Mouse (Mus musculus): ENCODE measurements around the gene Fcgrt. TPM values are rescaled to one million over a fixed set of nuclear protein-coding genes. Genes with fewer than 3 reads are reported as not detected.

Fcgrt gene
- polyA plus RNA-seq, 1 experiment from 2014 or later, result 56.4 TPM

DNA sequence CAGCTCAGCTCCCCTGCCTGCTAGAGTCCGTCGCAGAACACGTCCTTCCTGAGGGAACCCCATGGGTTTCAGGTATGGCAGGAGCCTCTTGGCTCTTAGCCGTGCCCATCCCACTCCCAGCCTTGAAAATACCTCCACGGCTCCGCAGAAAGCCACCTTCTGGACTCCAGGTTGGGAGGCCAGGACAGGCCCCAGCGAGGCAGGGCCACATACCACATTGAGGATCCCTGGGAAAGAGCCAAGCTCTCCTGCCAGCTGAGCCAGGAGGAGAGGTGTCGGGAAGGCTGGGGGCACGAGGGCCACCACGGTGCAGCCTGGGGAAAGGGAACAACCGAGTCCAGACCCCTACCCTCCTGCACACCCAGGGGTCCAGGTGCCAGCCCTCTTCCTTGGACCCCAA is 43.6 kb upstream of the Fcgrt start:
- no peak for TF ChIP-seq CTCF (IDR thresholded peaks at IDR 0.05; ENCODE audit: low read depth)
- Histone ChIP-seq H3K9ac (no peak overlapping the region), H3K27me3 (ENCODE audit: insufficient read depth, low read length) (no peaks in the 10 kb centered on the region), H3K4me2 (no peak overlapping the region), H3K9me3 (ENCODE audit: low read depth, low read length) (no peaks in the 10 kb centered on the region), H3K4me3 (ENCODE audit: low read depth, low read length) (no peak overlapping the region), H3K4me1 (ENCODE audit: insufficient read depth) (peaks cover 19% of the 10 kb centered on the region), H3K36me3 (ENCODE audit: insufficient read depth) (peaks cover 53% of the 10 kb centered on the region; the same call in 1 of the 2 replicates), H3K27ac (ENCODE audit: low read depth) (no peak overlapping the region)
- DNase-seq (no peak), ATAC-seq (ENCODE audit: insufficient read depth) (no peak)
- 90% methylated on average over 11 of the region's 11 CpGs for WGBS

DNA sequence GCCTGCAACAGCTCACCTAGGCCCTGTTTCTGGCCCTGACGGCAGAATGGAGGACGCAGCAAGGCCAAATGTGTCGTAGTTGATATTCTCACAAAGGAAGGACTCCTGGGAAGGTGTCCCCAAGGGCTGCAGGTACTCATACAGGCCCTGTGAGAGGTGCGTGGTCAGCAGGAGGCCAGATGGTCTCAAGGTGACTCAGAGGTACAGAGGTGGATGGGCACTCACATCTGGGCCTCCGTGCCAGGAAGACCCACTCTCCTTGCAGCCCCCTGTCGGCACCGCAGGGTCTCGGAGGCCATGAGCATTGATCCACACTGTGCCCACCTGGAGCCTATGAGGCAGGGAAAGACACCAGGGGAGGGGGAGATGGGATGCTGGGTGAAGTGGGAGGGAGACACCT is 41.8 kb upstream of the Fcgrt start:
- Histone ChIP-seq H3K9me3 (ENCODE audit: low read depth, low read length) (no peaks in the 10 kb centered on the region), H3K27me3 (ENCODE audit: insufficient read depth, low read length) (no peaks in the 10 kb centered on the region), H3K9ac (no peak overlapping the region), H3K4me2 (no peak overlapping the region), H3K4me1 (ENCODE audit: insufficient read depth) (peaks cover 7% of the 10 kb centered on the region), H3K4me3 (ENCODE audit: low read depth, low read length) (no peak overlapping the region), H3K27ac (ENCODE audit: low read depth) (no peak overlapping the region), H3K36me3 (ENCODE audit: insufficient read depth) (peaks cover 64% of the 10 kb centered on the region; the same call in 1 of the 2 replicates)
- no peak for TF ChIP-seq CTCF (IDR thresholded peaks at IDR 0.05; ENCODE audit: low read depth)
- no peak for DNase-seq
- WGBS, result 92% methylated on average over 8 of the region's 8 CpGs
- no peak for ATAC-seq (ENCODE audit: insufficient read depth)

- 78% methylated on average over 13 of the region's 13 CpGs for WGBS
- Histone ChIP-seq H3K36me3 (ENCODE audit: insufficient read depth) (peaks cover 64% of the 10 kb centered on the region; the same call in 1 of the 2 replicates), H3K27ac (ENCODE audit: low read depth) (no peak overlapping the region), H3K9ac (no peak overlapping the region), H3K27me3 (ENCODE audit: insufficient read depth, low read length) (no peaks in the 10 kb centered on the region), H3K4me2 (no peak overlapping the region), H3K9me3 (ENCODE audit: low read depth, low read length) (no peaks in the 10 kb centered on the region), H3K4me1 (ENCODE audit: insufficient read depth) (no peaks in the 10 kb centered on the region), H3K4me3 (ENCODE audit: low read depth, low read length) (no peak overlapping the region)
- no peak for ATAC-seq (ENCODE audit: insufficient read depth)
- DNase-seq, result no peak
- TF ChIP-seq CTCF (IDR thresholded peaks at IDR 0.05; ENCODE audit: low read depth), result no peak
Observed at GRCm38 (mm10) chr7:45144368-45145174, 40.9 kb upstream of the Fcgrt start.

DNA sequence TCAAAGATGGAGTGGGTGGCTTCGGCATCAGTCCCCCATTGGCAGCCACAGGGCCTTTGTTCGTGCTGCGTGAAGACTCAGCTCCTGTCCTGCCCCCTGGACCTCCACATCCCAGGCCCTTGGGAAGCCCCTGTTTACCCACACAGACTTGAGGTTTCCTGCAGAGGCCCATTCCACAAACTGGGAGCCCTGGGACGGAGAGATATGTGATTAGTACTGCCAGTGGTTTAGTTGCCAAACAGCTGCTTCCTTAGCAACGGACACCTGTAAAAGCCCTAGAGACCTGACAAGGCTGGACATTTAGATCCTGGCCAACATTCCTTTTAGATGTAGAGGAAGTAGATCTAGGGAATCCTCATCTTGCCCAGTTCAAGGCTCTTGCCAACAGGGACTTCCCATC is 38.3 kb upstream of the Fcgrt start:
- DNase-seq, result no peak
- no peaks in the 10 kb centered on the region for H3K27me3 ChIP-seq (ENCODE audit: insufficient read depth, low read length)
- ATAC-seq (ENCODE audit: insufficient read depth), result no peak
- H3K27ac ChIP-seq (ENCODE audit: low read depth), result no peak overlapping the region
- TF ChIP-seq CTCF (IDR thresholded peaks at IDR 0.05; ENCODE audit: low read depth), result no peak
- no peaks in the 10 kb centered on the region for H3K4me1 ChIP-seq (ENCODE audit: insufficient read depth)
- H3K4me3 ChIP-seq (ENCODE audit: low read depth, low read length), result no peak overlapping the region
- H3K36me3 ChIP-seq (ENCODE audit: insufficient read depth), result peaks cover 48% of the 10 kb centered on the region; the same call in 1 of the 2 replicates
- no peaks in the 10 kb centered on the region for H3K9me3 ChIP-seq (ENCODE audit: low read depth, low read length)
- no peak overlapping the region for H3K9ac ChIP-seq
- no peak overlapping the region for H3K4me2 ChIP-seq
- WGBS, result 83% methylated on average over 5 of the region's 5 CpGs

- no peak overlapping the region for H3K27ac ChIP-seq (ENCODE audit: low read depth)
- H3K4me1 ChIP-seq (ENCODE audit: insufficient read depth), result no peaks in the 10 kb centered on the region
- ATAC-seq (ENCODE audit: insufficient read depth), result no peak
- no peak overlapping the region for H3K4me2 ChIP-seq
- H3K36me3 ChIP-seq (ENCODE audit: insufficient read depth), result peaks cover 46% of the 10 kb centered on the region; the same call in 1 of the 2 replicates
- no peak for TF ChIP-seq CTCF (IDR thresholded peaks at IDR 0.05; ENCODE audit: low read depth)
- no peak overlapping the region for H3K9ac ChIP-seq
- no peak for DNase-seq
- H3K4me3 ChIP-seq (ENCODE audit: low read depth, low read length), result no peak overlapping the region
- H3K9me3 ChIP-seq (ENCODE audit: low read depth, low read length), result no peaks in the 10 kb centered on the region
- 83% methylated on average over 3 of the region's 3 CpGs for WGBS
- H3K27me3 ChIP-seq (ENCODE audit: insufficient read depth, low read length), result no peaks in the 10 kb centered on the region
Observed at GRCm38 (mm10) chr7:45141319-45141718, 37.7 kb upstream of the Fcgrt start.

- Histone ChIP-seq H3K27ac (ENCODE audit: low read depth) (no peak overlapping the region), H3K9ac (no peak overlapping the region), H3K4me3 (ENCODE audit: low read depth, low read length) (no peak overlapping the region), H3K36me3 (ENCODE audit: insufficient read depth) (peaks cover 34% of the 10 kb centered on the region; the same call in 1 of the 2 replicates), H3K4me2 (no peak overlapping the region), H3K27me3 (ENCODE audit: insufficient read depth, low read length) (peaks cover 2% of the 10 kb centered on the region; the same call in 1 of the 2 replicates), H3K4me1 (ENCODE audit: insufficient read depth) (no peaks in the 10 kb centered on the region), H3K9me3 (ENCODE audit: low read depth, low read length) (no peaks in the 10 kb centered on the region)
- WGBS, result 68% methylated on average over 8 of the region's 8 CpGs
- TF ChIP-seq CTCF (IDR thresholded peaks at IDR 0.05; ENCODE audit: low read depth), result no peak
- no peak for DNase-seq
- ATAC-seq (ENCODE audit: insufficient read depth), result no peak
Observed at GRCm38 (mm10) chr7:45139904-45140723, 36.5 kb upstream of the Fcgrt start.

- Histone ChIP-seq H3K9ac (no peak overlapping the region), H3K4me2 (no peak overlapping the region), H3K9me3 (ENCODE audit: low read depth, low read length) (no peaks in the 10 kb centered on the region), H3K36me3 (ENCODE audit: insufficient read depth) (peaks cover 22% of the 10 kb centered on the region; the same call in 1 of the 2 replicates), H3K4me3 (ENCODE audit: low read depth, low read length) (no peak overlapping the region), H3K4me1 (ENCODE audit: insufficient read depth) (no peaks in the 10 kb centered on the region), H3K27ac (ENCODE audit: low read depth) (no peak overlapping the region), H3K27me3 (ENCODE audit: insufficient read depth, low read length) (peaks cover 4% of the 10 kb centered on the region; the same call in 1 of the 2 replicates)
- TF ChIP-seq CTCF (IDR thresholded peaks at IDR 0.05; ENCODE audit: low read depth), result no peak
- WGBS, result 93% methylated on average over 1 of the region's 1 CpGs
- ATAC-seq (ENCODE audit: insufficient read depth) (no peak), DNase-seq (no peak)
Observed at GRCm38 (mm10) chr7:45138403-45138802, 34.8 kb upstream of the Fcgrt start.
